Mouse (Mus musculus): ENCODE results near the gene Nup214. TPM values are rescaled to one million over a fixed set of nuclear protein-coding genes. Genes with fewer than 3 reads are reported as not detected.

Nup214 gene
- polyA plus RNA-seq, 1 experiment from 2014 or later = 87.4 TPM

DNA sequence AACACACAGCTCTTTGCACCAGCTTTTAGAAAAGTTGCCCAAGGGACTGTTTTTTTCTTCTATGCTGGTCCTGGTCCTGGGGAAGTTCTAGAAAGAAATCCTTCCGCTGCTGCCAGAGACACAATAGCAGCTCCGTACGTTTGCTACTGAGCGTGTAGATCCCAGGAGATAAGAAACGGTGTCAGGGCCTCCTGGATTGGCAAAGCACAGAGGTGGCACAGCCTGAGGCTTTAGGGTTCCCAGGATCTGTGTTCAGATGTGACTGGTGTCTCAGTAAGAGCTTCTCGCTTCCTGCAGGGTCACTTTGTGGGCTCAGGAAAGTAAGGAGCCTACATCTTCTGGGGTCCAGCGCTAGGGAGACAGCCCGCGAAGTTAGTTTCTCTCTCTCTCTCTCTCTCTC lies 23.3 kb upstream of the Nup214 start:
- Histone ChIP-seq H3K9me3 (no peaks in the 10 kb centered on the region), H3K4me3 (replicated peaks) (peak overlapping the region; percentile 77), H3K4me1 (peaks cover 26% of the 10 kb centered on the region), H3K4me2 (peak overlapping the region; percentile 91), H3K9ac (peak overlapping the region; percentile 83), H3K36me3 (replicated peaks) (peaks cover 11% of the 10 kb centered on the region), H3K27me3 (peaks cover 6% of the 10 kb centered on the region), H3K27ac (no peak overlapping the region)
- 19% methylated on average over 9 of the region's 9 CpGs for WGBS
- ATAC-seq (ENCODE audit: low FRiP score) = no peak

DNA sequence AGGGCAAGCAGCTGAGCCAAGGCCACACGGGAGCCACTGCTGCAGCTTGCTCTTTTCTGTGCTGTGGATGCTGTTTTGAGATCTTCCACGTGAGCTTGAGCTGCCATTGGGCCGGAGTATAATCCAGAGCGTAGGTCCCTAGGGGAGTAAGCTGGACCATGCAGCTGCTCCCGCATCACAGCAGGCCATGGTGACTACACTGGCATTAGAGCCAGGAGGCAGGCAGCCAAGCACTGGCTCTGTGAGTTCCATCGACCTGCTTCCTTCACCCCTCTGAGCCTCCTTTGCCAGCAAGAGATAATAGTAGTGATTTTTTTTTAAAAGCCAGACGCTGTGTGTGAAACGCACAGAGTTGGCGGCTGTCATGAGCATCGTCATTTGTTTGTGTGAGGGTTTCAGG lies 22.0 kb upstream of the Nup214 start:
- Histone ChIP-seq H3K4me2 (0 out of 2 replicates have a peak overlapping the region, but pooled peaks have one; percentile 91), H3K9me3 (no peaks in the 10 kb centered on the region), H3K27ac (no peak overlapping the region), H3K4me3 (replicated peaks) (no peak overlapping the region), H3K9ac (no peak overlapping the region), H3K4me1 (peaks cover 26% of the 10 kb centered on the region), H3K27me3 (peaks cover 6% of the 10 kb centered on the region), H3K36me3 (replicated peaks) (peaks cover 15% of the 10 kb centered on the region)
- 83% methylated on average over 10 of the region's 10 CpGs for WGBS
- ATAC-seq (ENCODE audit: low FRiP score) = no peak

GRCm38 (mm10) chr2:31952725-31953124 lies 21.5 kb upstream of the Nup214 start:
- H3K9me3 ChIP-seq = no peaks in the 10 kb centered on the region
- peaks cover 26% of the 10 kb centered on the region for H3K4me1 ChIP-seq
- H3K9ac ChIP-seq = no peak overlapping the region
- peaks cover 17% of the 10 kb centered on the region for H3K36me3 ChIP-seq (replicated peaks)
- no peak for ATAC-seq (ENCODE audit: low FRiP score)
- peaks cover 6% of the 10 kb centered on the region for H3K27me3 ChIP-seq
- 93% methylated on average over 3 of the region's 3 CpGs for WGBS
- H3K4me2 ChIP-seq = no peak overlapping the region
- no peak overlapping the region for H3K27ac ChIP-seq
- no peak overlapping the region for H3K4me3 ChIP-seq (replicated peaks)

DNA sequence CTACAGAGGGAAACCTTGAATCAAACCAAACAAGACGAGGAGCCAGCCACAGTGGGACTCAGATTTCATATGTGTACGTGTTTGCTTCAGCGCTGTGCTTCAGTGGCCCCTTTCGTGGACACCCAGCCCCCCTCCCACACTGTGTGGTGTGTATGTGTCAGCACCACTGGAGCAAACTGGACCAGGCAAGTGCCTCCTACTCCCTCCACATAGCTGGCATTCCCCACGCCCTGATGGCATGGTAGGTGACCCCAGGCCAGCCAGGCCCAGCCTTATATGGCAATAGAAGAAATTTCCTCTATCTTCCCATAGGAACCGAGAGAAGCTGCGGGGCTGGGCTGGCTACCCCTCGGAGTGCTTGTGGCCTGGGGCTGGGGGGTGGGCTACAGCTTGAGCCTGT lies 20.5 kb upstream of the Nup214 start:
- Histone ChIP-seq H3K9ac (no peak overlapping the region), H3K4me2 (no peak overlapping the region), H3K27ac (no peak overlapping the region), H3K9me3 (no peaks in the 10 kb centered on the region), H3K4me3 (replicated peaks) (no peak overlapping the region), H3K27me3 (peaks cover 6% of the 10 kb centered on the region), H3K36me3 (replicated peaks) (peaks cover 19% of the 10 kb centered on the region), H3K4me1 (peaks cover 26% of the 10 kb centered on the region)
- 88% methylated on average over 8 of the region's 8 CpGs for WGBS
- ATAC-seq (ENCODE audit: low FRiP score) = no peak

GRCm38 (mm10) chr2:31954779-31955181 lies 19.5 kb upstream of the Nup214 start:
- Histone ChIP-seq H3K9ac (no peak overlapping the region), H3K4me2 (no peak overlapping the region), H3K4me1 (peaks cover 23% of the 10 kb centered on the region), H3K36me3 (replicated peaks) (peaks cover 27% of the 10 kb centered on the region), H3K27ac (no peak overlapping the region), H3K9me3 (no peaks in the 10 kb centered on the region), H3K4me3 (replicated peaks) (no peak overlapping the region), H3K27me3 (no peaks in the 10 kb centered on the region)
- 88% methylated on average over 9 of the region's 9 CpGs for WGBS
- no peak for ATAC-seq (ENCODE audit: low FRiP score)

DNA sequence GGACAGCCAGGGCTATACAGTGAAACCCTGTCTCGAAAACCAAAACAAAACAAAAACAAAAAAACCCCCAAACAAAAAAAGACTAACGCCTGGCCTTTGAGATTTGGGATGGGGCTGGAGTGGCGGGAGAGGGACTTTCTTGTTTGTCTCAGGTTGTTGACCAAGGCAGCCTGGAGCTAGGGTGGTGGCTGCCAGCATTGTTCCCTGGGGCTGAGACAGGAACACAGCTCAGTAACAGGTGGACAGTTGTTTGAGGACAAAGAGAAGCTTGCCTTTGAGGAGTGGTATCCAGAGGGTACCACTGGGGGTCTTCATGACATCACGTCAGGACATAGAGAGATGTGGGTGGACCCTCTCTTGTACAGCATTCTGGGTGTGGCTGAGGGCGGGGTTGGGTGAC lies 18.6 kb upstream of the Nup214 start:
- no peak overlapping the region for H3K27ac ChIP-seq
- no peaks in the 10 kb centered on the region for H3K9me3 ChIP-seq
- H3K4me1 ChIP-seq = peaks cover 16% of the 10 kb centered on the region
- no peak overlapping the region for H3K9ac ChIP-seq
- H3K36me3 ChIP-seq (replicated peaks) = peaks cover 35% of the 10 kb centered on the region
- no peak for ATAC-seq (ENCODE audit: low FRiP score)
- 85% methylated on average over 5 of the region's 5 CpGs for WGBS
- H3K27me3 ChIP-seq = no peaks in the 10 kb centered on the region
- H3K4me3 ChIP-seq (replicated peaks) = no peak overlapping the region
- H3K4me2 ChIP-seq = no peak overlapping the region

- H3K27me3 ChIP-seq = no peaks in the 10 kb centered on the region
- peaks cover 9% of the 10 kb centered on the region for H3K4me1 ChIP-seq
- H3K9ac ChIP-seq = no peak overlapping the region
- 90% methylated on average over 10 of the region's 10 CpGs for WGBS
- ATAC-seq (ENCODE audit: low FRiP score) = no peak
- no peak overlapping the region for H3K4me3 ChIP-seq (replicated peaks)
- peaks cover 45% of the 10 kb centered on the region for H3K36me3 ChIP-seq (replicated peaks)
- no peaks in the 10 kb centered on the region for H3K9me3 ChIP-seq
- no peak overlapping the region for H3K4me2 ChIP-seq
- H3K27ac ChIP-seq = no peak overlapping the region
Observed at GRCm38 (mm10) chr2:31957211-31957610, 17.0 kb upstream of the Nup214 start.

- Histone ChIP-seq H3K27me3 (no peaks in the 10 kb centered on the region), H3K9ac (no peak overlapping the region), H3K4me3 (replicated peaks) (no peak overlapping the region), H3K4me1 (peaks cover 21% of the 10 kb centered on the region), H3K9me3 (no peaks in the 10 kb centered on the region), H3K27ac (peak overlapping the region; percentile 92), H3K36me3 (replicated peaks) (peaks cover 36% of the 10 kb centered on the region), H3K4me2 (no peak overlapping the region)
- no peak for ATAC-seq (ENCODE audit: low FRiP score)
- WGBS = 95% methylated on average over 8 of the region's 8 CpGs
Observed at GRCm38 (mm10) chr2:31960986-31961385, 13.2 kb upstream of the Nup214 start.

GRCm38 (mm10) chr2:31961791-31962222 lies 12.4 kb upstream of the Nup214 start:
- H3K9me3 ChIP-seq = no peaks in the 10 kb centered on the region
- peaks cover 21% of the 10 kb centered on the region for H3K4me1 ChIP-seq
- 77% methylated on average over 4 of the region's 4 CpGs for WGBS
- peaks cover 38% of the 10 kb centered on the region for H3K36me3 ChIP-seq (replicated peaks)
- H3K9ac ChIP-seq = no peak overlapping the region
- no peaks in the 10 kb centered on the region for H3K27me3 ChIP-seq
- H3K4me2 ChIP-seq = peak overlapping the region; percentile 25
- no peak for ATAC-seq (ENCODE audit: low FRiP score)
- H3K4me3 ChIP-seq (replicated peaks) = no peak overlapping the region
- H3K27ac ChIP-seq = peak overlapping the region; percentile 92

- Histone ChIP-seq H3K4me2 (peak overlapping the region; percentile 25), H3K4me3 (replicated peaks) (no peak overlapping the region), H3K9ac (no peak overlapping the region), H3K27me3 (no peaks in the 10 kb centered on the region), H3K36me3 (replicated peaks) (peaks cover 41% of the 10 kb centered on the region), H3K4me1 (peaks cover 21% of the 10 kb centered on the region), H3K27ac (peak overlapping the region; percentile 92), H3K9me3 (no peaks in the 10 kb centered on the region)
- peak; percentile 92 for ATAC-seq (ENCODE audit: low FRiP score)
- WGBS = 32% methylated on average over 8 of the region's 8 CpGs
Observed at GRCm38 (mm10) chr2:31962501-31963224, 11.6 kb upstream of the Nup214 start.

- 82% methylated on average over 7 of the region's 7 CpGs for WGBS
- H3K9me3 ChIP-seq = no peaks in the 10 kb centered on the region
- H3K4me1 ChIP-seq = peaks cover 21% of the 10 kb centered on the region
- no peak overlapping the region for H3K9ac ChIP-seq
- H3K27me3 ChIP-seq = no peaks in the 10 kb centered on the region
- no peak overlapping the region for H3K4me2 ChIP-seq
- peak overlapping the region; percentile 92 for H3K27ac ChIP-seq
- no peak for ATAC-seq (ENCODE audit: low FRiP score)
- no peak overlapping the region for H3K4me3 ChIP-seq (replicated peaks)
- peaks cover 48% of the 10 kb centered on the region for H3K36me3 ChIP-seq (replicated peaks)
Observed at GRCm38 (mm10) chr2:31963491-31963890, 10.7 kb upstream of the Nup214 start.

DNA sequence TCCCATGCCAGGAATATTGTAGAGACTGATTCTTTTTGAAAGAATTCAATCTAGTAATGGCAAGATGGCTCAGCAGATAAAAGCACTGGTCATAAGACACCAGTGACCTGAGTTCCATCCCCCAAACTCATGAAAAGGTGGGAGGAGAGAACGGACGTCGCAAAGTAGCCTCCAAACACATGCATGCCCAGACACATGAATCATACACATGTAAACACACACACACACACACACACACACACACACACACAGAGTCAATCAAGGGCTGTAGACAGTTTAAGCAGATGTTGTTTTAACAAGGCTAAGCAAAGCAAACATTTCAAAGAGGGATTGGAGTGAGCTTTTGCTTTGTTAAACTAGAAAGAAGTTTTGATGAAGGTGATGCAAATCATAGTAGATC lies 10.0 kb upstream of the Nup214 start:
- peaks cover 21% of the 10 kb centered on the region for H3K4me1 ChIP-seq
- H3K27ac ChIP-seq = peak overlapping the region; percentile 92; the same call in 1 of the 2 replicates
- WGBS = 93% methylated on average over 3 of the region's 3 CpGs
- no peaks in the 10 kb centered on the region for H3K27me3 ChIP-seq
- H3K36me3 ChIP-seq (replicated peaks) = peaks cover 42% of the 10 kb centered on the region
- H3K9ac ChIP-seq = no peak overlapping the region
- no peak overlapping the region for H3K4me3 ChIP-seq (replicated peaks)
- ATAC-seq (ENCODE audit: low FRiP score) = no peak
- H3K9me3 ChIP-seq = no peaks in the 10 kb centered on the region
- H3K4me2 ChIP-seq = no peak overlapping the region

DNA sequence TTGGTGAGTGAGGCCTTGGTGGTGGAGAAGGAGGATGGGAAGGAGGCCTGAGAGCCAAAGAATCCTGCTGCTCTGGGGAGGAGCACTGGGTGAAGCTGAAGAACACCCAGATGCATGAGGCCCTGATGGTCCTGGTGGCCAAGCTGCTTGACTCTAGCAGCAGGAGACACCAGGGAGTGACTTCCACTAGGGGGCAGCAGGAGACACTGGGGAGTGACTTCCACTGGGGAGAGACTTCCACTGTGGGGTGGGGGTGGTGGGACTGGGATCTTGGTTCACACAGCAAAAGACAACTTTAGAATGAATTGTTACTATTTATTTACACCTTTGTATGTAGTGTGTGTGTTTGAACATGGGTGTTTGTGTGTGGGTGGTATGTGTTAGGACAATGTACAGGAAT lies 9.1 kb upstream of the Nup214 start:
- no peak overlapping the region for H3K9ac ChIP-seq
- no peak overlapping the region for H3K4me2 ChIP-seq
- H3K27ac ChIP-seq = no peak overlapping the region
- no peak overlapping the region for H3K4me3 ChIP-seq (replicated peaks)
- H3K4me1 ChIP-seq = peaks cover 21% of the 10 kb centered on the region
- no peaks in the 10 kb centered on the region for H3K9me3 ChIP-seq
- no peaks in the 10 kb centered on the region for H3K27me3 ChIP-seq
- no peak for ATAC-seq (ENCODE audit: low FRiP score)
- H3K36me3 ChIP-seq (replicated peaks) = peaks cover 44% of the 10 kb centered on the region

Measured in forebrain, embryonic 12.5 days (tissue).